Mouse (Mus musculus): ENCODE measurements around the gene Dennd6a.
A peak's percentile ranks its signal among the peaks of the same experiment; 100 is the strongest.

The Dennd6a gene

DNA sequence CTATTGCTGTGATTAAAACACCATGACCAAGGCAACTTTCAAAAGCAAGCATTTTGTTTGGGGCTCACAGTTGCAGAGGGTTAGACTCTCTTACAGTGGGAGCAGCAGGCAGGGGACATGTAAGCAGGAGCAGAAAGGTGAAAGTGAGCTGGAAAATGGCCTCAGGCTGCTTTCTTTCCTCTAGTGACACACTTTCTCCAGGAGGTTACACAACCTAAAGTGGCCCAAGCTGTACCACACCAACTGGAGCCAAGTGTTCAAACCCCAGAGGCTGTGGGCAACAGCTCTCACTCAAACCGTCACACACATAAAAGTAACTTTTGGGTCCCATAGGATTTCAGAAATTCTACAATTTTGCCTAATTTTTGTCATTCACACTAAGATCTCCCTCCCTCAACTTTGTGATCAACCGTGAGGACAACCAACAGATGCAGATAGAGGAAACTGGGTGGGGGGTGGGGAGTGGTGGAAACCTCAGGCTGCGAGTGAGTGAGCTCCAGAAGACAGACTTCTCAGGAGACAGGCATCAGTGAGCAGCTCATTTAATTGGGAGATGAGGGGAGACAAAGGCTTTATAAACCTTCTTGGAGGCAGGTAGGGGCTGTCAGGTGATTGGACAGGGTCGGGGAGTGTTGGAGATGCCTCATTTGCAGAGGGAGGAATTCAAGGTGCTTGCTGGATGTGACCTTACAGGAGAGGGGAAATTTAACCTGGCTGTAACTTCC, 1.5 kb upstream of the Dennd6a start:
- no peak for DNase-seq (ENCODE audit: low read depth, low spot score)

DNA sequence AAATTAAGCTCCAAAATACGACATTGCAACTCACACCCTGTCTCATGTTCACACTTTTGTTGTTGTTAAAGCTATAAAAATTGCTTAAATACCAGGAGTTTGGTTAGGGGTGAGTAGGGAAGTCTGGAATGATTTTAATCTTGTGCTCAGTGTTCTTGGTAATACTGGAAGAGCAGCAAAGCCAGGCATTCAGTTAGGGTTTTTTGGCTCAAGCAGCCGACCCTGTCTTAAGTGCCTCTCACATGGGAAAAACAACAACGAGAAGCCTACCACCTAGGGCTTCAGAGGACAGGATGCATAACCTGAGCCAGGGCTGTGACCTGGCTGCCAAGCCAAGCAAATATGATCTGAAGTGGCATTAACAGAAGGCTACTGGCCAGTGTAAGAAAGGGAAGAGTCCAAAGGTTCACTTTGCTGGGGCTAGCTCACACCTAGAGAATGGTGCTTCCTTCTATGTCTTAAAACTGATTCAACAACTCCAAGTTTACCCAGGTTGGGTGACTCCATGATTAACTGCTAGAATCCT, 2.7 kb downstream of the Dennd6a start:
- DNase-seq (ENCODE audit: low read depth, low spot score), result no peak

DNA sequence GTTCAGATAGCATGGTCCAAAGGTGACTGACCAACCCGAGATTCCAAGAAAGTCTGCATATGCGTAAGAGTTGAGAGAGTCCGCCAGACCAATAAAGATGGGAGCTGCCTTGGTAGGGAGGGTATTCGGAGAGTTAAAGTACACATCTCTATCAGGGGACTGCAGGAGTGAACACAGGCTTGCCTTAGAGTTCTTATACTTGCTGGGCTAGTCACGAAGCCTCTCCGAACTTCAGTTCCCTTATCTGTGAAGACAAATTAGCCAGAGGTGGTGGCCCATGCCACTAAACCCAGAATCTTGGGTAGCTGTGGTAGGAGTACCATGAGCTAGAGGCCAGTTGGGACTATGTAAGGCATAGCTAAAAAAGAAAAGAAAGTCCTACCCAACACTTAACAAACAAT, 5.1 kb downstream of the Dennd6a start:
- no peak for DNase-seq (ENCODE audit: low read depth, low spot score)

DNA sequence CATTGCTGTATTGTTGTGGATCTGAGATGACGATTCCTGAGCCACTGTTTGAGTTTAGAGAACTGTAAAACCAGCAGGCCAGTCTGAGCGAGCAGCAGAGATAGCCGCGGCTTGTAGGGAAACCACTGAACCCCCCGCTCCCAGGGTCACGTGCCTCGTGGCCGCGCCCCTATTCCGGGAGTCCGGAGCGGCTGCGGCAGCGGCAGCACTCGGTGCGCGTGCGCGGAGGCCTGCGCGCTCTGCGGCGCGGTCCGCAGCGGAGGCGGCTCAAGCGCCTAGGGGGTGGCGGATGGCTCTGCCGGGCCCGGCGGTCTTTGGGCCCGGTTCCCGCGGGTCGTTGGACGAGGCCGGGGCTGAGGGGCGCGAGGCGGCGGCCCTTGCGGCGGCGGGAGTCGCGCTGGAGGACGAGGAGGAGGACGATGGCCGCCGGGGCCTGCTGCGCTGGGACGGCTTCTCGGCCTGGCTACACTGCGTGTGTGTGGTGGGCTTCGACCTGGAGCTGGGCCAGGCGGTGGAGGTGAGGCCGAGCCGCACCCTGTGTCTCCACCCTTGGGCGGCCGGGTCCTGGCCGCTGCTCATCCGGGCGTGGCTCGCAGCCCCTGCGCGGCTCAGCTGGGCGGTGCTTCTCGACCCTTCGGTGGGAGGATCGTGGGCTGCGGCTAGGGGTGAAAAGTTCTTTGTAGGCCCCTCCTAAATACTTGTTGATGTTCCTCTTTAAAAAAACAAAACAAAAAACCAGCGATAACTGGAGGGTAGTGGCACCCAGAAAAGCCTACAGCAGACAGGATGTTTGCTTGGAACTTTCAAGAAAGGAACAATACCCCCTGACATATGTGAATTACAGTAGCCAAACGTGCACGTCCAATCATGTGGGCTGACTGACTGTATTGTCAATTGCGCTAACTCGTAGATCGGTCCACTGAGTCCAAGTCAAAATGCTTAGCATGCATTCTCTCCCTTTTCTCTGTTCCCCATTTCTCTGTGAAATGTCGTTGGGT, 6.0 kb downstream of the Dennd6a start:
- DNase-seq (ENCODE audit: low read depth, low spot score), result peak; percentile 80

DNA sequence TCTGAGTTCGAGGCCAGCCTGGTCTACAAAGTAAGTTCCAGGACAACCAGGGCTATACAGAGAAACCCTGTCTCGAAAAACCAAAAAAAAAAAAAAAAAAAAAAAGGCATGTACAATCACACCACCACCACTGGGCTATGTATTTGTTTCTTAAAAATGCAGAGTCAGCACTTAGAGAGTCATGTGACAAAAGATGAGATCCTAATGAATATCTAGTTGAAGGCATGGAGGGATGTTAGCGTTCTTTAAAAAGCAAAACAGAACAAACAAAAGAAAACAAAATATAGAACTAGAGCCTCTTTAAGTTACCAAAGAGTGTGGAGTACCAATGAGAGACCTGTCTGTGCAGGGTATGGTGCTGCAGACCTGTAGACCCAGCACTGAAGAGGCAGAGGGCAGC, 10.0 kb downstream of the Dennd6a start:
- no peak for DNase-seq (ENCODE audit: low read depth, low spot score)

DNA sequence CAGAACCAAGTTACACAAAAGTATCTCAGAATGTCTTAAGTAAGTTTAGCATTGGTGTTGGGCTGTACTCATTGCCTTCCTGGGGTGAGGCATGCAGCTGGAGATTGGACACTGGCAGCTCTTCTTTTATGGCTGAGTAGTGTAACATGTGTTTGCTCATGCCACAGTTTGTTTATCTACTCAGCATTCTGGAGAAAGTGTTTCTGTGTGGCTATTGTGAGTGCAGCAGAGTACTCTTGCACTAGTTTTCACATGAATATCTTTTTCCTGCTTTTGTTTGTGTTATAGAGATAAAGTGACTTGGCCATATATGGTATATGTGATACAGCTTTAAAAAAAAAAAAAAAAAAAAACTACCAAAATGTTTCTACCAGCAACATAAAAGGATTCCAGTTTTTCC, 13.5 kb downstream of the Dennd6a start:
- DNase-seq (ENCODE audit: low read depth, low spot score), result no peak

DNA sequence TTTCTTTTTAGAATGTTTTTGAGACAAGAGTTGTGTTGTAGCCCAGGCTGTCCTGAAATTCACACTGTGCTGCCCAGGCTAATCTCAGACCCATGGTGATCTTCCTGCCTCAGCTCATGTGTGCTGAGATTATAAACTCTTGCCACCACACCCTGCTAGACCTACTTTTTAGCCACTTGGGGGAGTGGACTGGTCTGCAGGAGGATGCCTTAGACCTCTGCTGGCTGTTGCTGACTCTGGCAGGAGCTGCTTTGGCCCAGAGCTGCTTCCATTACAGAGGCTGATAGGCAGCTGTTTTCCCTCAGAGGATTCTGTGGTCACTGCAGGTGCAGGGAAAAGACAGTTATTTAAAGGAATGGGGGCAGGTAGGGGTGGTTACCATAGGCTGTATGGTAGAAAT, 17.7 kb downstream of the Dennd6a start:
- DNase-seq (ENCODE audit: low read depth, low spot score), result no peak

DNA sequence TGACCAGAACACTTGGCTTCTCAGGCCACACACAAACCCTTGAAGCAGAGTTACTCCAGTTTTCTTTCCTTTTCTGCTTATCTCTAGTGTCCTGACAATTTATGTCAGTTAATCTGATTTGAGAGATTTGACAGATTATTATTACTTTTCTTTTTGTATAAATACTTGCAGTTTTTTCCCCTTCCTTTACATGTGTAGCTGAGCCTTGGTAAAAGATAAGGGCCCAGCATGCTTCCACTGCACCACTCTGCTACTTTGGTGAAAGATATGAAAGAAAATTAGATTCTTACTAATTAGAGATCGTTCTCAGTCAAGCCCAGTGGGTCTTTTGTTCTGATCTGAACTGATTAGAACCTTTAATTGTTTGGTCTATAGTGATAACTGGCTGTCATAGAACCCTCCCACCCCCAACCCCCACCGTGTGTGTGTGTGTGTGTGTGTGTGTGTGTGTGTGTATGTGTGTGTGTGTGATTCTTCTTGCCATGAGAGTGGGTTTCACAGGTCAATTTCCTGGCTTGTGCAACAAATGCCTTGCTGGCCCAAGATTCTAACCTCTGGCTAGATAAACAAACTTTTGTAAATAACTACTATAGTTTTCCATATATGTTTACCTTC, 19.7 kb downstream of the Dennd6a start:
- no peak for DNase-seq (ENCODE audit: low read depth, low spot score)

DNA sequence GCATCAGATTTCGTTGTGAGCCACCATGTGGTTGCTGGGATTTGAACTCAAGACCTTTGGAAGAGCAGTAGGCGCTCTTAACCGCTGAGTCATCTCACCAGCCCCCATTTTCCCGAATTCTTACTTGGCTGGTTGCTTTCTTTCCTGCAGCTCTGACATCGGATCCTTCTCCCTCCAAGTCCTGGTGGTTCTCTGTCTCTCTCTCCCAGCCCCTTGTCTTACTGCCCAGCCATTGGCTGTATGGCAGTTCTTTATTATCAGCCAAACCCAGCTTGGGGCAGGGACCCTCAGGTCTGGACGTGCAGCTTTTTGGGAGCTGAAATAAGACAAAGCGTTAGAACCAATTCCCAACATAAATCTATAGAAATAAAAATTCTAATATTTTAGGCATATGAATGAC, 21.5 kb downstream of the Dennd6a start:
- DNase-seq (ENCODE audit: low read depth, low spot score), result no peak

DNA sequence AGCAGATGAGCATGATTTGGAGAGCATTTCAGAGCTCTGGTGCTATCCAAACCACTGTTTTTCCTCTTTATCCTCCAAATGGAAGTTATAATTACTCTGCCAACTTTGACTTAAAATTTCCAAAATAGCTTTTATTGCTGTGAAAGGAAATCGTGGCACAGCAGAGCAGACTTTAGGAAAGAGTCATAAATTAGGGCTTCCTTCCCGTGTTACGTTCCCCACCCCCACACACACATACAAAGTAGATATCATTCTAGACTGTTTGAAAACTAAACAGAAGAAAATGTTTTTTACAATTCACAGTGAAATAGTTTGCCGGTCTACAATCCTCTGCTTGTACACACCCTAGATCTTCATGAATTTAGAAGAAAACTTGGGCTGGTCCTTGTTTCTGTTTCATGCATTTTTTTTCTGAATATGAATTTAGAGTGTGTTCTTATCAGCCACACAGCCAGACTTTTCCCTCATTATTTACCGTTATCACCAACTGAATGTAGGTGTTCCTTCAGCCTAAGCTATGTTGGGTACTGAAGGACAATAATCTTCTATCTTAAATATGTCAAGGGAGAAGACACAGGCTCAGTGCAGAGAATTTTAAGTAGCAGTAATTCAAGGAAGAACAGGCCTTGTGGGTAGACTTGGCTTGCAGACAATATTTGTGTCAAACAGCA, 22.2 kb downstream of the Dennd6a start:
- DNase-seq (ENCODE audit: low read depth, low spot score), result no peak

DNA sequence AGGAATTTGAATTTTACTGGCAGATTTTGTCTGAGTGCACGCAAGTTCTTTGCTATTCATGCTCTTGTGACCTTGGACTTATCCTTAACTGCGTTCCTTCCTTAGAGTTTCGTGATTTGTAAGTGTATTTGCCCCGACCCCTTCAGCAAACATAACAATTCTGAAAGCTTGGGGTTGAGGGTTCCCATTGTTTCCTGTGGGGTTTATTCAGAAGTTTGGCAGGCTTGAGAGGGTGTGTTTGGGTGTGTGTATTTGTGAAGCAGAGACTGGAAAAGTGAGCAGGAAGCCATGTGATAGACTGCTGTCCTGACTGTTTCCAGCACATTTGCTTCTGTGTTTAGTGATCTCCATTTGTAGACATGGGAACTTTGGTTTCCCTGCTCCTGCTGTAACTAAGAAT, 31.7 kb downstream of the Dennd6a start:
- DNase-seq (ENCODE audit: low read depth, low spot score), result no peak

DNA sequence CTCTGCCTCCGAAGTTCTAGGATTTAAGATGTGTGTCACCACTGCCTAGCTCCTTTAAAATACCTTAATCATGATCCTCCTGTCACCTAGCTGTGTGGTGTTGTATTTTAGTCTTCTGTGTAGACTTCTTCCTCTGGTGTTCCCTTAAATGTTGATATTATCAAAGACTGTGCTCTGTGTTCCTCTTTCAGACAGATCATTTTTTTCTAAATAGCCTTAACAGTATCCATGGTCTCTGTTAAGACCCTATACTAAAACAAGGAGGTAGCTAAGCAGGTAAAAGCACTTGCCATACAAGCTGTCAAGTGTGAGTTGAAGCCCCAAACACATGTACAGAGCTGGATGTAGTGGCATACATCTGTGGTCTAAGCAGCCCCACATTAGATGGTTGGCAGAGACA, 36.0 kb downstream of the Dennd6a start:
- no peak for DNase-seq (ENCODE audit: low read depth, low spot score)

DNA sequence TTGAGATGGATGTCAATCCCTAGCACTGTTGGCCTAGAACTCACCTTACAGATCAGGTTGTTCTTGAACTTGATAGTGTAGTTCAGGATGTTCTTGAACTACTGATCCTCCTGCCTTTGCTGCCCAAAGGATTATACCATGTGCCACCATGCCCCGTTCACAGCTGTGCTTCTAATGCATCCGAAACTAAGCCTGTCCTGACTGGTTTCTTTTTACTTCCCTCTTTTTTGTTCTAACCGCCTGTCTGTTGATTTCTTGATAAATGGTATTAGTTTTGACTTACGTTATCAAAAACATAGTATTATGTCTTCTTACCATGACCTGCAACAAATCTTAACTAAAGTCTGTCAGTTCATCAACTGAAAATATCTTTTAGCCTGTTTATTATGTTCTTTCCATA, 37.0 kb downstream of the Dennd6a start:
- no peak for DNase-seq (ENCODE audit: low read depth, low spot score)

DNA sequence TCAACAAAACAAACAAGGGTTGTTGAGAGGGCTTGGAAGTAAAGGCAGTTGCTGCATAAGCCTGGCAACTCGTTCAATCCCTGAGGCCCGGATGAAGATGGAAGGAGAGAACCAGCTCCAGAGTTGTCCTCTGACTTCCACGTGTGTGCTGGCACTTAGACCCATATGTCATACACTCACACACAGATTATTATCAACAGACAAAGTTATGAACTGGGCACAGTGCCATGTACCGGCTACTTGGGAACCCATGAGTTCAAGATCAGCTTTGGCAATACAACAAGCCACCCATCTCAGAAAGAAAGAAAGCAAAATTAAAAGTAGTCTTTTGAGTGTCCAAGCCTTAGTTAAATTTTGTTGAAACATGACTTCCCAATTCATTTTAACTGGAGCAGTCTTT, 51.6 kb downstream of the Dennd6a start:
- DNase-seq (ENCODE audit: low read depth, low spot score), result no peak

DNA sequence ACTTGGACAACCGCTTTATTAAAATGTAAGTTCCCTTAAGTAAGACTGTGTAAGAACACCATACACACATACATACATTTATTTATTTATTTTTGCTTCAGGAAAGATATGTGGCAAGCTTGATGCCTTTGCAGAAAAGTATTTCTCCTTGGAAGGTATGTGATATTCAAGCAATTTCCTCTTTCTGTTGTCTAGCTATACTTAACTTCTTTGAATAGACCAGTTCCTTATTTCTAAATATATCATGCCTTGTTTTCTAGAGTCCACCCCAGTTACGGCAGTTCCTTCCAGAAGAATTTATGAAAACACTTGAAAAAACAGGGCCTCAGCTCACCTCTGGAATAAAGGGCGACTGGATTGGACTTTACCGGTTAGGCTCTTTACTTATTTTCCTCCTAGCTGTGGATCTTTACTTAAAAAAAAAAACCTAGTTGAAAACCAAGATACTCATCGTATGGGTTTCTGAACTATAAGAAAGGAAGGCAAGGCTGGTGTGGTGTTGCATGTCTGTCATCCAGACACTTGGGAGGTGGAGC, 53.0 kb downstream of the Dennd6a start:
- DNase-seq (ENCODE audit: low read depth, low spot score), result no peak

DNA sequence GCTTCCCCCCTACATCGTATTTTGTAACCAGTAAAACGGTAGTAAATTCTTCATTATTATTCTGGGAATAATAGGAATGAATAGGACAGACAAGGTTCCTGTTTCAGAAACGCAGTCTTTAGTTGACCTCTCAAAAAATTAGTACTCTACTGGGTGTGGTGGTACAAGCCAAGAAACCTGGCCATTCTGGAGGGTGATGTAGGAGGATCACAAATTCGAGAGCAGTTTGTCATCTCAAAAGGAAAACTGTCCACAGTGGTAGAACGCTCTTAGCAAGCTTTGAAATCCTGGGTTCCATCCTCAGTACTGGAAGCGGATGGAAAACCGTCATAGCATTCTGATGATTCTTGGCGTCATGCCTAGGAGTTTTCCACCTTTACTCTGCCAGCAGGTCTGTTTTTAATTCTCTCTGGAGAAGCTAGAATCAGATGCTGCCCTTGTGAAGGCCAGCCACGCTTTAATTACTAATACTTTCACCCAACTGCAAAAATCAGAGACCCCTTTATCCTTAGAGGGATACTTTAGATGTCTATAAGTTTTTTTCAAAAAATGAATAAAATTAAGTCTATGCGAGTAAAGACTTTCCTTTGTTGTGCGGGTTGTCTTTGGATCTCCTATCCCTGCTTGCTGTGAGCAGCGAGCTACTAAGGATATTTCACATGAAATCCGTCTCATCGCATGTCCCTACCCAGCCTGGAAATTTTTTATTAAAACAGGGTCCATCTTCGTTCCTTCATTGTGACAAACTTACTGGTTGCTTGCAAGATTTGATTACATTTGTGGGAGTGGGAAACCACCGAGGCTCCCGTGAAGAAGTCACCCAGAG, 63.6 kb downstream of the Dennd6a start:
- no peak for DNase-seq (ENCODE audit: low read depth, low spot score)

DNA sequence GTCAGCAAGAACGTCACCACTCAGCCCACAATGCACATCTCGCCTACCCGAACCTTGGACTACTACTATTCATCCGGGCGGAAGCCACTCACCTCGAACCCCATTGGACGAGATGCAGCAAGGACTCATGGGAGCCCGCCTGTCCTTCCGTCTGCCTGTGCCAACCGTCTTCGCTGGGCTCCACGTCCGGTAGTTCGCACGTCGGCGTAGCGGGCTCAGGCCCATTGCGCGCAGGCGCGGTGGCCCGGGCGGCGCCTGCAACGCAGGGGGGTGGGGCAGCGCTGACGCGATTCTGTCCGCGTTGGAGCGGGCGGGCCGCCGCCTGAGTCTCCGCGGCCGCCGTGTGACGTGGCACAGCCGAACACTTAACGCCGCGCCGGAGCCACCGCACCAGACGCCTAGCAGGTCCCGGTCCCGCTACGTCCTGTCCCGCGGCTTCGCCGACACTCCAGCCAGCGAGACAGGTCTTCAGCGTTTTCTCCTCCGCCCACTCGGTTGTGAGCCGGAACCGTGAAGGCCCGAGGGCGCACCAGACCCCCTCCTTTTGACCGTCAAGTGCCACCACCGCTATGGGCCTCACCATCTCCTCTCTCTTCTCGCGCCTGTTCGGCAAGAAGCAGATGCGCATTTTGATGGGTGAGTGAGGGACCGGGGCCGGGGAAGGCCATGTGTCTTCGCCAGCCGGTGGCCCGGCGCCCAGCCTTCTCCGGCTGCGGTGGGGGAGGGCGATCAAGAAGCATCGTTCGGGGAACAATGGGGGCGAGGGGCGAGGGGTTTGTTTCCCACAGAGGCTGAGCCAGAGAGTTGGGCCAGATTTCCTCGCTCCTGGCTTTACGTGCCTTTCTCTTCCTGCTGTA, 64.4 kb downstream of the Dennd6a start, which contains the start of gene Arf4:
TSS of gene Arf4 (plus strand) at position 224 of the 857 bp plus-strand sequence.
- peak; percentile 96 for DNase-seq (ENCODE audit: low read depth, low spot score)

DNA sequence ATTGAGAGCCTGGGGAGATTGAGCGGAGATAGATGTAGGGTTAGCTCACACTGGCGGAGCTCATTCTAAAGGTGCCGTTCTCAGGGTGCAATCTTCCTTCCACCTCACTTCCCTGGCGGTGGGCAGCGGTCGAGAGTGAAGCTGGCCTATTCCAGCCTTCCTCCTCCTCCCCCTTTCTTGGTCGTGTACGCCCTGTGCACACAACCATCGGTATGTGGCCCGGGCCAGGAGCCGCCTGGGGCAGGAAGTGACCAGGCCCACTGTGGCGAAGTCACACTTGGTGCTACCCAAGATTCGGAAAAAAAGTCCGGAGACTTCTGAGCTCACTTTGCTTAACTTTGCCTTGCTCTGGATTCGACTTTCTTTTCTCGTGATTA, 65.0 kb downstream of the Dennd6a start:
- peak; percentile 44 for DNase-seq (ENCODE audit: low read depth, low spot score)

DNA sequence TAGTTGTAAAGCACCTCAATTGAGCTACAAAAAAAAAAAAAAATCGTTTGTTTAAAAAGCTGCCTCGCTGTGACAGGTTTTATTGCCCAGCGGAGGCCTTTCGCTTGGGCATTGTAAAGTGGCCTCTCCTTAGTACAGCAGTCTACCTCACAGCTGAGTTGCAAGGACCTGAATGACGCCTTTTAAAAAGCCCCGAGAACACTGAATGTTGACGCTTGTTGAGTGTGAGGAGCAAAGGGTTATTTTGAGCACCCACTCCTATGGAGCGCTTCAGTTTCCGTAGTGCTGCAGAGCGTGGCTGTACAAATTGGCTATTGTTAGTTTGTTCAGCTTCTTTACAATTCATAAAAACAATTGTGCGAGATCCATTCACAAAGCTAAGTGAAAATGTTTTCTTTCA, 65.6 kb downstream of the Dennd6a start:
- DNase-seq (ENCODE audit: low read depth, low spot score), result no peak
